Mouse (Mus musculus): ENCODE measurements around the gene Tnnt3. TPM values are rescaled to one million over a fixed set of nuclear protein-coding genes. Genes with fewer than 3 reads are reported as not detected.

The Tnnt3 gene
- polyA plus RNA-seq, 1 experiment = 5.1 TPM

- TF ChIP-seq POLR2A (IDR thresholded peaks at IDR 0.05; ENCODE audit: borderline replicate concordance, low read depth, low read length) (no peak), CTCF (IDR thresholded peaks at IDR 0.05; ENCODE audit: low read depth, low read length) (no peak)
- Histone ChIP-seq H3K4me3 (ENCODE audit: insufficient read depth, low read length) (peak overlapping the region; percentile 39), H3K4me1 (ENCODE audit: control insufficient read depth, insufficient read depth, low read length) (peaks cover 76% of the 10 kb centered on the region), H3K27ac (ENCODE audit: insufficient read depth, low read depth, low read length) (peak overlapping the region; percentile 47)
Observed at GRCm38 (mm10) chr7:142461446-142461845, 37.2 kb upstream of the Tnnt3 start.

GRCm38 (mm10) chr7:142462190-142462589, 36.4 kb upstream of the Tnnt3 start:
- Histone ChIP-seq H3K4me3 (ENCODE audit: insufficient read depth, low read length) (no peak overlapping the region), H3K4me1 (ENCODE audit: control insufficient read depth, insufficient read depth, low read length) (peaks cover 68% of the 10 kb centered on the region), H3K27ac (ENCODE audit: insufficient read depth, low read depth, low read length) (no peak overlapping the region)
- TF ChIP-seq POLR2A (IDR thresholded peaks at IDR 0.05; ENCODE audit: borderline replicate concordance, low read depth, low read length) (no peak), CTCF (IDR thresholded peaks at IDR 0.05; ENCODE audit: low read depth, low read length) (no peak)

- H3K4me3 ChIP-seq (ENCODE audit: insufficient read depth, low read length) = no peak overlapping the region
- H3K27ac ChIP-seq (ENCODE audit: insufficient read depth, low read depth, low read length) = no peak overlapping the region
- no peak for TF ChIP-seq CTCF (IDR thresholded peaks at IDR 0.05; ENCODE audit: low read depth, low read length)
- TF ChIP-seq POLR2A (IDR thresholded peaks at IDR 0.05; ENCODE audit: borderline replicate concordance, low read depth, low read length) = no peak
- H3K4me1 ChIP-seq (ENCODE audit: control insufficient read depth, insufficient read depth, low read length) = peaks cover 64% of the 10 kb centered on the region
Observed at GRCm38 (mm10) chr7:142462594-142463078, 36.0 kb upstream of the Tnnt3 start.

DNA sequence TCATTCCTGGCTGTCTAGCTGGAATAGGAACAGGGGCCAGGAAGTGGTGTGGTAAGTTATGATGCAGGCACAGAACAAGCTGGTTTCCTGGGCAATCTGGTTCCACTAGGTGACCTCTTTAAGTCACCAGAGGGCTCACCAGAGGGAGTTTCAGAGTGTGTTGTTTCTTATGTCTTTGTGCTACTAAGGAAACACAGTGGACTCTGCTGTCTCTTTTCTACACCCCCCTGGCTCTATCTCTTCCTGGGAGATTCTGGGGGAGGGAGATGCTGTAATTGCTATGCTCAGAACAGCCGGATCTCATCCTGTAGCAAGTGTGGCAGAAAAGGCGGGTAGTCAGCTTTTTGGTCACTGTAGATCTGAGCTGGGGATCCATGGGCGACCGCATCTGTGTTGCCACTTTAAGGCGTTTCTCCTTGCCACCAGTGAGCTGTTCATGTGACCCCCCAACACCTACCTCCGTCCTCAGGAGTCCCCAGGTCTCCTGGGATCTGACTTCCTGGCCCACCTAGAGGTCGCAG, 28.4 kb upstream of the Tnnt3 start:
- Histone ChIP-seq H3K4me3 (ENCODE audit: insufficient read depth, low read length) (no peak overlapping the region), H3K4me1 (ENCODE audit: control insufficient read depth, insufficient read depth, low read length) (peaks cover 23% of the 10 kb centered on the region), H3K27ac (ENCODE audit: insufficient read depth, low read depth, low read length) (peak overlapping the region; percentile 15)
- TF ChIP-seq POLR2A (IDR thresholded peaks at IDR 0.05; ENCODE audit: borderline replicate concordance, low read depth, low read length) (no peak), CTCF (IDR thresholded peaks at IDR 0.05; ENCODE audit: low read depth, low read length) (0 out of 2 replicates have a peak, but pooled peaks have one; percentile 19)

GRCm38 (mm10) chr7:142470808-142471413, 27.7 kb upstream of the Tnnt3 start:
- TF ChIP-seq CTCF (IDR thresholded peaks at IDR 0.05; ENCODE audit: low read depth, low read length) (no peak), POLR2A (IDR thresholded peaks at IDR 0.05; ENCODE audit: borderline replicate concordance, low read depth, low read length) (no peak)
- Histone ChIP-seq H3K27ac (ENCODE audit: insufficient read depth, low read depth, low read length) (peak overlapping the region; percentile 15), H3K4me3 (ENCODE audit: insufficient read depth, low read length) (no peak overlapping the region), H3K4me1 (ENCODE audit: control insufficient read depth, insufficient read depth, low read length) (peaks cover 16% of the 10 kb centered on the region)

DNA sequence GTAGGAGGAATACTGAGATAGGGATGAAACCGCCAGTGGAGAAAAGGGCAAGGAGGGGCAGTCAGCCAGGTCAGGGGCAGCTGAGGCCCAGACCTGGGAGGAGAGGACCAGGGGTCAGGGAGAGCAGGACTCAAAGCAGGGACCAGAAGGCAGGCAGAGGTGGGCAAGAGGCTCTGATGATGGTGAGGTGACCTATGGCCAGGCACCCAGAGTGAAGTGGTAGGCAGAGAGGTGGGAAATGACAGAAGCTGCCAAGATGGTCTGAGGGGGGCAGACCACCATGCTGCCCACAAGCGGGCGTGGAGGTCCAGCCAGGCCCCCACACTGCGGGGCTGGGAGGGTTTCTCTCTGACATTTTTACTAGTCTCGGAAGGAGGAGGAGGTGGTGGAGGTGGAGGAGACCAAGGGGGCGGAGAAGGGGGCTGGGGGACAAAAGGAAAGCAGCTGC, 27.2 kb upstream of the Tnnt3 start:
- H3K4me3 ChIP-seq (ENCODE audit: insufficient read depth, low read length) = no peak overlapping the region
- H3K4me1 ChIP-seq (ENCODE audit: control insufficient read depth, insufficient read depth, low read length) = peaks cover 16% of the 10 kb centered on the region
- TF ChIP-seq POLR2A (IDR thresholded peaks at IDR 0.05; ENCODE audit: borderline replicate concordance, low read depth, low read length) (no peak), CTCF (IDR thresholded peaks at IDR 0.05; ENCODE audit: low read depth, low read length) (no peak)
- no peak overlapping the region for H3K27ac ChIP-seq (ENCODE audit: insufficient read depth, low read depth, low read length)

DNA sequence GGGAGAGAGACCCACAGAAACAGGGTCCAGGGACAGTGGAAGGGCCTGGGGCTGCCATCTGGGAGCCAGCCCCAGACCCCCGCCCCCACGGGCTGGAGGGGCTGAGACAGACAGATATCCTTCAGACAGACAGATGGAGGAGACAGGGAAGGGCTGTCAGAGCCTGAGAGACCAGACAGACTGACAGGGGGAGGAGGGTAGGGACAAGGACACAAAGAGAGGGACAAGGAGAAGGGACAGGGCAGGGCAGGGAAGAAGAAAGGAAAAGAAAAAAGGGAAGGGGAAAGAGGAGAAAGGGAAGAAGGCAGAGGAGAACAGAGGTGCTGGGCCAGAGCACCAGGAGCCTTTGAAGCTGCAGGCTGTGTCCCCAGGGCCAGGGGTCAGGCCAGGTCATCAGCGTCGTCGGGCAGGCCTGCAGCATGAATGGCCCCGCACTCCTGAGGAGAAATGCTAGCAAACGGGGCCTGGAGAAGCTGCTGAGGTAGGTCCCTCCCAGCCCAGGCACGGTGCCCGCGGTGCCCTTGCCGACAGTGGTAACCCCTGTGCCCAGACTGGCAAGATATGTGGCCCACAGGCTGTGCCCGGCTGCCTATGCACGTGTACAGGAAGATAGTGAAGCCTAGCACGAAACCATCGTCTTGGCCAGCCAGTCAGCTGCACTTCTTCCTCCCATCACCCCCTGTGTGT, 26.6 kb upstream of the Tnnt3 start:
- Histone ChIP-seq H3K4me3 (ENCODE audit: insufficient read depth, low read length) (no peak overlapping the region), H3K4me1 (ENCODE audit: control insufficient read depth, insufficient read depth, low read length) (peaks cover 16% of the 10 kb centered on the region), H3K27ac (ENCODE audit: insufficient read depth, low read depth, low read length) (no peak overlapping the region)
- TF ChIP-seq POLR2A (IDR thresholded peaks at IDR 0.05; ENCODE audit: borderline replicate concordance, low read depth, low read length) = no peak

GRCm38 (mm10) chr7:142472936-142473335, 25.7 kb upstream of the Tnnt3 start:
- TF ChIP-seq POLR2A (IDR thresholded peaks at IDR 0.05; ENCODE audit: borderline replicate concordance, low read depth, low read length) (no peak), CTCF (IDR thresholded peaks at IDR 0.05; ENCODE audit: low read depth, low read length) (no peak)
- peaks cover 16% of the 10 kb centered on the region for H3K4me1 ChIP-seq (ENCODE audit: control insufficient read depth, insufficient read depth, low read length)
- no peak overlapping the region for H3K27ac ChIP-seq (ENCODE audit: insufficient read depth, low read depth, low read length)
- no peak overlapping the region for H3K4me3 ChIP-seq (ENCODE audit: insufficient read depth, low read length)

DNA sequence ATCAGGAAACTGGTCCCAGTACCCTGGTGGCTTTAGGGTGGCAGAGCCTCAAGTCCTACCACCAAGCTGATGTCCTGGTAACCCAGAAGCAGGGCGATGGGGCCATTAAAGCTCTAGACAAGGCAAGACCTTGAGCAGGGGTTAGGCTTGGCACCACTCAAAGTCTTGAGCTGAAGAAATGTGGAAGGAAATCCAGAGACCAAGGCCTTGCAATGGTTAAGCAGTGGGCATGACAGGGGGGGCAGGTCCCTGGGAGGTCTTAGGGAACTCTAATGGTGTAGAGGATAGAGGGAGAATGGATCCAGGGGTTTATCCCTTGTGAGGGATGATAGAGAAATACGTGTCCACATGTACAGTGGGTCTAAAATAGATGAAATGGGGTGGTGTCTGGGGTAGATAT, 25.2 kb upstream of the Tnnt3 start:
- peaks cover 16% of the 10 kb centered on the region for H3K4me1 ChIP-seq (ENCODE audit: control insufficient read depth, insufficient read depth, low read length)
- TF ChIP-seq POLR2A (IDR thresholded peaks at IDR 0.05; ENCODE audit: borderline replicate concordance, low read depth, low read length) (no peak), CTCF (IDR thresholded peaks at IDR 0.05; ENCODE audit: low read depth, low read length) (no peak)
- H3K27ac ChIP-seq (ENCODE audit: insufficient read depth, low read depth, low read length) = no peak overlapping the region
- no peak overlapping the region for H3K4me3 ChIP-seq (ENCODE audit: insufficient read depth, low read length)

- TF ChIP-seq CTCF (IDR thresholded peaks at IDR 0.05; ENCODE audit: low read depth, low read length) = no peak
- TF ChIP-seq POLR2A (IDR thresholded peaks at IDR 0.05; ENCODE audit: borderline replicate concordance, low read depth, low read length) = no peak
- Histone ChIP-seq H3K27ac (ENCODE audit: insufficient read depth, low read depth, low read length) (no peak overlapping the region), H3K4me3 (ENCODE audit: insufficient read depth, low read length) (no peak overlapping the region), H3K4me1 (ENCODE audit: control insufficient read depth, insufficient read depth, low read length) (peaks cover 16% of the 10 kb centered on the region)
Observed at GRCm38 (mm10) chr7:142474799-142475198, 23.8 kb upstream of the Tnnt3 start.

Measured in bone marrow macrophage, adult 2 months (primary cell).